Mouse (Mus musculus) cerebellum, adult 2 months (tissue): ENCODE measurements at regions not wholly inside any gene's neighbourhood (a gene's known extent, or its start where the extent isn't known, plus 50 kb on each side); places are given as distances from the start of the nearest gene placed in this dataset.
"Not testable (repeated sequence)": the region's sequence is repeated elsewhere in the genome, so short reads cannot be mapped to it uniquely, and the experiment has no call there.

ENCODE experiments used
- DNase-seq, 2 experiments: peaks; one replicate each; pipeline ENCODE4 v3.0.0; 2021
- H3K27ac ChIP-seq: fragments of 200-500 bp; 2 replicates; pipeline ENCODE4 v1.5.1; 2012; ENCODE audit warnings: low read length, control low read depth, inconsistent platforms; ENCODE audit not compliant: insufficient read depth
- H3K27me3 ChIP-seq: fragments of 200-500 bp; 2 replicates; pipeline ENCODE4 v1.6.1; 2012; ENCODE audit warnings: inconsistent platforms, mild to moderate bottlenecking, low read length, moderate library complexity; ENCODE audit not compliant: control insufficient read depth, insufficient read depth
- H3K4me1 ChIP-seq: fragments of 200-500 bp; 2 replicates; pipeline ENCODE4 v1.6.1; 2011; ENCODE audit warnings: low read length; ENCODE audit not compliant: control insufficient read depth, insufficient read depth
- H3K4me3 ChIP-seq: fragments of 200-500 bp; replicated peaks from 2 replicates; pipeline ENCODE3; 2011; ENCODE audit warnings: mild to moderate bottlenecking, low read depth, low read length, control low read depth; ENCODE audit not compliant: insufficient read depth
- CTCF ChIP-seq: fragments of 200-500 bp; IDR thresholded peaks from 2 replicates; pipeline ENCODE4 v1.5.1; 2011; ENCODE audit warnings: low read depth, mild to moderate bottlenecking, control low read depth, low read length, moderate library complexity, borderline replicate concordance; ENCODE audit not compliant: insufficient read depth
- POLR2A ChIP-seq: fragments of 200-500 bp; IDR thresholded peaks from 2 replicates; pipeline ENCODE4 v1.6.1; 2011; ENCODE audit warnings: low read length, control low read depth, borderline replicate concordance; ENCODE audit not compliant: insufficient read depth
- WGBS: fragments of 180-500 bp; shearing (Covaris S2); methylation state at CpG from one replicate; pipeline ENCODE4 v1.1.7; 2018; 5-methylcytosine and 5-hydroxymethylcytosine counted together

DNA sequence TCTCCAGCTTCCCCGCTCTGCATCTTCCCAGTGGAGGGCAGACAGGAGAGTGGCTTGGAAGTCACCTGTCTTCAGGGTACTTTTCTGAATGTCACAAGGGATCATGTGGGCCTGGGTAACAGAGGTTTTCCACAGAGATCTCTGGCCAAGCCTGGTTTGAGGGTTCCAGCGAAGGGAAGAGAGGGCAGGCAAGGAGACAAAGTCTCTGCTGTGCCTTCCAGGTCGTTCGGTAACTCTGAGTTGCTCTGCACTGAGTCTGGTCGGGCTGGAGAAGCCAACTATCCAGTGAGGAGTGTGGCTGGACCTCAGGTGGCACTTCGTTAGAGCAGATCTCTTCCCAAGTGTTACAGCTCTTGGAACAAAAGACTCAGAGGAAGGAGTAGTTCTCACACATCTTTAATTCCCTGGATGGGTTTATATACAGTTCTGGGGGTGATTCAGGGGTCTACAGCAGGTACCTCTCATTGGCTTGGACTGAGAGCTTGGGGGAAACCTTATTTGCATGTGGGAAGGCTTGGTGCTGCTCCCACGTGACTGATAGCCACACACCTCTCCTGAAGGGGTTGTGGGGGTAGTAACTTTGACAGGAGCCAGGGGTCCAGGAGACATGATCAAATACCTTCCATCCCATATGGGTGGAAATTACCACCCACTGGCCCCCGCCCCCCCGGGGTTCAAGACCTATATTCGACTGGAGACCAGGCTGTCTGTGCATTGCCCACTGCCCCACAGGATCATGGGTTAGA lies 71.1 kb downstream of the Tex35 start:
- DNase-seq, result no peak
- no peak overlapping the region for H3K27ac ChIP-seq
- TF ChIP-seq POLR2A, result no peak
- TF ChIP-seq CTCF, result no peak
- H3K4me1 ChIP-seq, result no peaks in the 10 kb centered on the region; the same call in none of the 2 replicates
- 84% methylated on average over 10 of the region's 10 CpGs for WGBS
- H3K27me3 ChIP-seq, result no peaks in the 10 kb centered on the region
- H3K4me3 ChIP-seq, result no peak overlapping the region

DNA sequence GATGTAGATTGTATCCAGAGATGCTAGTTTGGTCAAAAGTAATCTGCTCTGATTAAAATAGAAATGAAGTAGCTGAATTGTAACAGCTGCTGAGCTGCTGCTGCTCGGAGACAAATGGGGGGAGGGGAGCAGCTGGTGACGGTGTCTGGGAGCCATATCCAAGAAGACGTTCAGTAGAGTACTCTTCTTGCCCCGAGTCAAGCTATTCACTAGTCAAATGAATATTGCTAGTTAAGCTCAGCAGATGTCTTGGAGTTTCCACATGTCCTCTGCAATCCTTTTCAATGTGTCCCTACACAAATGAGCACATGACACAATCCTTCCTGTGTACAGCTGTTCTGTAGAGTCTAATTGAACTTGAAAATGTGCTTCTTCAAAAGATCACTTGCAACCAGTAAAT lies 71.7 kb downstream of the Tex35 start:
- TF ChIP-seq CTCF, result no peak
- no peak for TF ChIP-seq POLR2A
- Histone ChIP-seq H3K27ac (no peak overlapping the region), H3K4me3 (no peak overlapping the region), H3K27me3 (no peaks in the 10 kb centered on the region), H3K4me1 (no peaks in the 10 kb centered on the region; the same call in none of the 2 replicates)
- no peak for DNase-seq
- 41% methylated on average over 4 of the region's 4 CpGs for WGBS

DNA sequence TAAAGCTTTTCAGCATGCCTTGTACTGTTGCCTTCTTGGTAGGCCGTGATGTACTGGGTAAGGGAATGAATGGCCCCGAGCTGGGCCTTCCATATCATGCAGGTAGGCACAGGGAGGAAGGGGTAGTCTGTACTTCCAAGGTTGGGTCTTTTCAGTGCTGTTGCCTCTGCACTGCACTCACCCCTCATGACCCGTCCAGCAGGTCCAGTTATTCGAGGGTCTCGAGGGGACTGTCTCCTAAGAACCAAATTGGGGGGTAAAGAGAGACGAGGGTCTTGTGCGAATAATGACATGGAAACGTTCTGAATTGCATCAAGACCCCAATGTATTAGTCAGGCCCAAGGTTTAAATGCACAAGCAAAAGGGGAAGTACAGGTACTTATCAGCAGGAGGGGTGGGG lies 73.3 kb downstream of the Tex35 start:
- H3K4me3 ChIP-seq, H3K27me3 ChIP-seq, H3K4me1 ChIP-seq, DNase-seq, H3K27ac ChIP-seq: not testable (repeated sequence)
- 96% methylated on average over 8 of the region's 8 CpGs for WGBS

DNA sequence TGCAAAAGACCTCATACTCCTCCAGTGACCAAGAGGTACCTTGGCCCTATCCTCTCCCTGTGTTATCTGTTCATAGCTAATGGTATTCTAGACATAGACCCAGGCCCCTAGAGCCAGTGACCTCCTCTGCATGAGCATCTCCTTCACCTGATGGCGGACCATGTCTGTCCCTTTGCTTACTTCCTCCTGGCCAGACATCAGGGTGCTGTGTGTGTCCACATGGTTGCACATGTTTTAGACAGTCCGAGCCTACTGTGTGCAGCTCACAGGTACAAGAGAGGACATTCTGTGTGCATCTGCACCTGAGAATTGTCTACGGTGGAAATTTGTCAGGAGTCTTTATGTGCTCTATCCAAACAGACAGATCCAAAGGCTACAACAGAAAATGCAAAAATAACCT lies 79.8 kb downstream of the Tex35 start:
- WGBS, result 93% methylated on average over 3 of the region's 3 CpGs
- no peaks in the 10 kb centered on the region for H3K4me1 ChIP-seq
- H3K27ac ChIP-seq, result no peak overlapping the region
- no peak for DNase-seq
- H3K4me3 ChIP-seq, result no peak overlapping the region
- H3K27me3 ChIP-seq, result no peaks in the 10 kb centered on the region
- TF ChIP-seq CTCF (no peak), POLR2A (no peak)

DNA sequence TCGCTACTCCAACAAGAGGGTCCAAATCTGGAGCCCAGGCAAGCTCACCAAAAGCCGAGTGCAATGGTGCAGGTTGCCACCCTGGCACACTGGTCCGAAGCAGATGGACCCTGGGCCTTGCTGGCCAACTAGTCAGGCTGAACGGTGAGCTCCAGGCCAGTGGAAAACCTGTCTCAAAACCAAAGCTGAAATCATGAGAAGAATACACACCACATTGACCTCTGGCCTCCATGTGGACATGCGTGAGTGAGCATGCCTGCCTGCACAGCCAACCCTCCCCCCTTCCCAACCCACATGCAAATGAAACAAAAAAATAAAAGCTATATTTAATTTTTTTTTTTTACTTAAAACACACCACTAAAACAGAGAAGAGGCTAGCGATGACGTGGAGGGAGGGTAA lies 80.8 kb downstream of the Tex35 start:
- Histone ChIP-seq H3K27me3 (no peaks in the 10 kb centered on the region), H3K4me1 (no peaks in the 10 kb centered on the region), H3K27ac (no peak overlapping the region), H3K4me3 (no peak overlapping the region)
- WGBS, result 48% methylated on average over 7 of the region's 7 CpGs
- TF ChIP-seq POLR2A, result no peak
- TF ChIP-seq CTCF, result no peak
- DNase-seq, result no peak

- H3K27ac ChIP-seq, result no peak overlapping the region
- no peaks in the 10 kb centered on the region for H3K27me3 ChIP-seq
- no peaks in the 10 kb centered on the region for H3K4me1 ChIP-seq
- WGBS, result 80% methylated on average over 6 of the region's 6 CpGs
- no peak overlapping the region for H3K4me3 ChIP-seq
- DNase-seq, result no peak
- TF ChIP-seq CTCF (no peak), POLR2A (no peak)
Observed at GRCm38 (mm10) chr1:157023462-157023861, 84.0 kb upstream of the Ralgps2 start.

DNA sequence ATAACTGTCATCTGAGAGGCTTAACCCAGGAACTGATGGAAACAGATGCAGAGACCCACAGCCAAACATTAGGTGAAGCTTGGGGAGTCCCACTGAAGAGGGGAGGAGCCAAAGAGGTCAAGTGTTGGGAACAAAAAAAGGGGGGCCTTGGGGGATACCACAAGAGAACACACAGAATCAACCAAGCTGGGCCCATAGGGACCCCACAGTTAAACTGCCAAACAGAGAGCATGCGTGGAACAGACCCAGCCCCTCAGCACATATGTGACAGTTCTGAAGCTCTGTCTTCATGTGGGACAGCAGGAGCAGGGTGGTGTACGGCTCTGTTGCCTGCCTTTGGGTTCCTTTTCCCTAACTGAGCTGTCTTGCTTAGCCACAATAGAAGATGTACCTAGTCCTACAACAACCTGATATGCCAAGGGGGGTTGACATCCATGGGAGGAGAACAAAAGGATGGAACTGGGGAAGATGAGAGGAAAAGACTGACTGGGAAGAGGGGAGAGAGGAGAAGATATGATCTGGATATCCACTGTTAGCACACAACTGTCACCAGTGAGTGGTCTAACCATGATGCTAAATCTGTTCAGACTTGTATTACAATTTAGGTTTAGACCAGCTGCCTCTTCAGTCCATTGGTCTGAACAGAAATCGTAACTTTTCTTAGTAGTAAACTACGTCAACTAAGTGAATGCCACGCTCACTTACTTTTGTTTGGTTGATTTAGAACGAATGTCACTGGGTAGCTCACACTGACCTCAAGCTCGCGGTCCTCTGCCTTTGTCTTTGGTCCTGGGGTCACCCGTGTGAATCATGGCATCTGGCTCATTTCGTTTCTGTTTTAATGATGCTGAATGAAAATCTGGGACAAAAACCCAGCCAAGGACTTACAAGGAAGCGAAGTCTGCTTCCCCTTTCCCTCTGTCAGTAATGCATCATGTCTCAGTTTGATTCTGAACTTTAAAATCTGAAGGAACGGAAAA lies 83.3 kb upstream of the Ralgps2 start:
- DNase-seq, result no peak
- whole genome bisulfite sequencing, result 77% methylated on average over 12 of the region's 12 CpGs
- H3K4me1 ChIP-seq, result no peaks in the 10 kb centered on the region
- no peak overlapping the region for H3K27ac ChIP-seq
- H3K27me3 ChIP-seq, result no peaks in the 10 kb centered on the region
- no peak overlapping the region for H3K4me3 ChIP-seq
- no peak for TF ChIP-seq POLR2A
- no peak for TF ChIP-seq CTCF

DNA sequence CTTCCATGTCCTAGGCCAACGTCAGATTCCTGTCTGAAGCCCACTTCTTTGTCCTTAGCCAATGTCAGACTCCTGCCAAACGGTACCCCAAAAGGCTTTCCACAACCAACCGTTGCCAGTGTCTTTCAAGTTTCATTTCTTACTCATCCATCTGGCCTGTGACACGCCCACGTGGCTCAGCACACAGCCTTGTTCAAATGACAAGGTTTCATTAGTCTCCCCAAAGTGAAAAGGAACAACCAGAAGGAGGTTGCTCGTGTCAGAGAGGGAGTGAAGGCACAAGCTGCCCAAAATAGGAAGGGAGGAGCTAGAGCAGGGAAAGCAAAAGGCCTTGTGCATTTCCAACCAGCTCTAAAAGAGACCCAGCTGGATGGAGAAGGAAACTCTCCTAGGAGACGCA lies 80.5 kb upstream of the Ralgps2 start:
- Histone ChIP-seq H3K27ac (no peak overlapping the region), H3K4me1 (no peaks in the 10 kb centered on the region), H3K27me3 (no peaks in the 10 kb centered on the region), H3K4me3 (no peak overlapping the region)
- WGBS, result 27% methylated on average over 7 of the region's 7 CpGs
- TF ChIP-seq POLR2A, result no peak
- no peak for TF ChIP-seq CTCF
- DNase-seq, result no peak

DNA sequence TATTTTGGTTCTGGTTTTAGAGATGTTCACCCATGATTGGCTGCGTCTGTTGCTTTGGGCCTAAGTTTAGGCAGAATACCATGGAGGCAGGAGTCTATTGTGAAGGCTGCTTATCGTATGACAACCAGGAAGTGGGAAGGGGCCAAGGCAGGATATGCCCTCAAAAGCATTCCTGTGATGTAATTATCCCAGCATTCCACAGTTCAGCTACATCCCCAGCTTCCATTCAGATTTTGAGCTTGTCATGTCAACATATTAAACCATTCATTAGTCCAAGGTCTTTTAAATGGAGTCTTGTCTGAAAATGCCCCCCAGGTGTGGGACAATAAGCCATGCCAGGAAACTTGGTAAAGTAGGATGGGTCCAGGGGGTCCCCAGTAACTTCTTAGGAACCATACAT lies 79.3 kb upstream of the Ralgps2 start:
- Histone ChIP-seq H3K27me3 (no peaks in the 10 kb centered on the region), H3K4me3 (no peak overlapping the region), H3K27ac (no peak overlapping the region), H3K4me1 (no peaks in the 10 kb centered on the region)
- TF ChIP-seq CTCF, result no peak
- TF ChIP-seq POLR2A, result no peak
- DNase-seq, result no peak
- 89% methylated on average over 2 of the region's 2 CpGs for WGBS
